Mouse (Mus musculus): ENCODE measurements around the gene Bckdhb.
"Not testable (repeated sequence)": the region's sequence is repeated elsewhere in the genome, so short reads cannot be mapped to it uniquely, and the experiment has no call there.

Bckdhb gene

GRCm38 (mm10) chr9:84045632-84046031, 120.7 kb downstream of the Bckdhb start:
- no peak for DNase-seq (ENCODE audit: low read depth, low spot score)

- DNase-seq (ENCODE audit: low read depth, low spot score) = peak; percentile 44
Measured at GRCm38 (mm10) chr9:84046334-84046733, 121.4 kb downstream of the Bckdhb start.

- DNase-seq (ENCODE audit: low read depth, low spot score) = no peak
Measured at GRCm38 (mm10) chr9:84046961-84047360, 122.0 kb downstream of the Bckdhb start.

- no peak for DNase-seq (ENCODE audit: low read depth, low spot score)
Measured at GRCm38 (mm10) chr9:84047436-84047835, 122.5 kb downstream of the Bckdhb start.

- DNase-seq (ENCODE audit: low read depth, low spot score) = no peak
Measured at GRCm38 (mm10) chr9:84049142-84049541, 124.2 kb downstream of the Bckdhb start.

GRCm38 (mm10) chr9:84050867-84051635, 126.1 kb downstream of the Bckdhb start:
- no peak for DNase-seq (ENCODE audit: low read depth, low spot score)

GRCm38 (mm10) chr9:84055125-84055807, 130.3 kb downstream of the Bckdhb start:
- DNase-seq (ENCODE audit: low read depth, low spot score) = no peak

- DNase-seq (ENCODE audit: low read depth, low spot score) = not testable (repeated sequence)
Measured at GRCm38 (mm10) chr9:84060781-84061180, 135.8 kb downstream of the Bckdhb start.

GRCm38 (mm10) chr9:84063617-84064016, 138.7 kb downstream of the Bckdhb start:
- no peak for DNase-seq (ENCODE audit: low read depth, low spot score)

- DNase-seq (ENCODE audit: low read depth, low spot score) = no peak
Measured at GRCm38 (mm10) chr9:84064113-84064512, 139.2 kb downstream of the Bckdhb start.

- DNase-seq (ENCODE audit: low read depth, low spot score) = no peak
Measured at GRCm38 (mm10) chr9:84070247-84070646, 145.3 kb downstream of the Bckdhb start.

GRCm38 (mm10) chr9:84070740-84071139, 145.8 kb downstream of the Bckdhb start:
- DNase-seq (ENCODE audit: low read depth, low spot score) = no peak

- DNase-seq (ENCODE audit: low read depth, low spot score) = peak; percentile 30
Measured at GRCm38 (mm10) chr9:84072534-84072933, 147.6 kb downstream of the Bckdhb start.

- DNase-seq (ENCODE audit: low read depth, low spot score) = peak; percentile 26
Measured at GRCm38 (mm10) chr9:84073237-84073636, 148.3 kb downstream of the Bckdhb start.

GRCm38 (mm10) chr9:84083551-84083950, 158.6 kb downstream of the Bckdhb start:
- no peak for DNase-seq (ENCODE audit: low read depth, low spot score)

- DNase-seq (ENCODE audit: low read depth, low spot score) = no peak
Measured at GRCm38 (mm10) chr9:84084686-84085085, 159.7 kb downstream of the Bckdhb start.

GRCm38 (mm10) chr9:84090316-84091063, 165.5 kb downstream of the Bckdhb start:
- DNase-seq (ENCODE audit: low read depth, low spot score) = no peak

- DNase-seq (ENCODE audit: low read depth, low spot score) = no peak
Measured at GRCm38 (mm10) chr9:84092994-84093393, 168.0 kb downstream of the Bckdhb start.

GRCm38 (mm10) chr9:84094111-84094510, 169.2 kb downstream of the Bckdhb start:
- no peak for DNase-seq (ENCODE audit: low read depth, low spot score)

- DNase-seq (ENCODE audit: low read depth, low spot score) = no peak
Measured at GRCm38 (mm10) chr9:84096484-84097015, 171.6 kb downstream of the Bckdhb start.

- DNase-seq (ENCODE audit: low read depth, low spot score) = no peak
Measured at GRCm38 (mm10) chr9:84103344-84103743, 178.4 kb downstream of the Bckdhb start.

- no peak for DNase-seq (ENCODE audit: low read depth, low spot score)
Measured at GRCm38 (mm10) chr9:84106438-84106837, 181.5 kb downstream of the Bckdhb start.
